Mouse (Mus musculus): Measurements from ENCODE around the gene Tsc2. TPM values are rescaled to one million over a fixed set of nuclear protein-coding genes. Genes with fewer than 3 reads are reported as not detected.

Gene Tsc2
- polyA plus RNA-seq, 1 experiment from 2014 or later = 71.0 TPM

DNA sequence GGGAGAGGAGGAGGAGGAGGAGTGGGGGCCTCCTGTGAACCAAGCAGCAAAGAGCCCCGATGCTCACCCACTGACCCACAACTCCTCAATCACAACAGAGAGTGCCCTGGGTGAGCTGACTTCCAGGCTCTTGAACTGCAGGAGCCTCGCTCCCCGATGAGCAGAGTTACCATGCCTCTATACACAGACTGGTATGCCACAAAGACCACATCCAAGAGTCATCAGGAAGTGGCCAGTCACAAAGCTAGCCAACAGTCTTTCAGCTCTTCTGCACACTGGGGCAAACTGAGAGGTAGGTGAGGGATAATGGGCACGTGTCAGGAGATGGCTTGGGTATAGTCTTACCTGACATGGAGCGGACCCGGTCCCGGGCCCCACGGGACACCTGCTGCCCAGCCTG lies 28.5 kb downstream of the Tsc2 start:
- Histone ChIP-seq H3K36me3 (peaks cover 99% of the 10 kb centered on the region), H3K27ac (no peak overlapping the region), H3K27me3 (no peaks in the 10 kb centered on the region), H3K9ac (no peak overlapping the region), H3K9me3 (replicated peaks) (no peaks in the 10 kb centered on the region), H3K4me3 (replicated peaks) (no peak overlapping the region), H3K4me2 (no peak overlapping the region), H3K4me1 (no peaks in the 10 kb centered on the region)
- WGBS = 89% methylated on average over 8 of the region's 8 CpGs
- ATAC-seq (replicated peaks; ENCODE audit: low FRiP score) = no peak

DNA sequence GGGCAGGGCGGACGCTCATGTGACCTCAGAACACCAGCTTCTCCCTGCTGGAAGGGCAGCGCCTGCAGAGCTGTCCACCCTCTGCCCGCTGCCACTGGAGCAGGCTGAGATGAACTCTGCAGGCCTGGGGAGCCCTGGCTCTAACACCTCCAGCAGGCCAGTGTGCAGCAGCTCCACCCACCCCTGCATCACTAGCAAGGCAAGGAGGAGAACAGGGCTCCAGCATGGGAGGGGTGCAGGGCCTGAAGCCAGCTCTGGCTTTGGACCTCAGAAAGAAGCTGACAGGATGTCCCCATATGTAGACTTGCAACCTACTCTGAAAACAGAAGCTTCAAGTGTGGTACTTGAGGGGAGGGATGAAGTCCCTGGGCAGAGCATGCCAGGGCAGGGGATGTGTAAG lies 31.9 kb downstream of the Tsc2 start:
- Histone ChIP-seq H3K27ac (no peak overlapping the region), H3K36me3 (peaks cover 99% of the 10 kb centered on the region), H3K27me3 (no peaks in the 10 kb centered on the region), H3K4me3 (replicated peaks) (no peak overlapping the region), H3K9me3 (replicated peaks) (no peaks in the 10 kb centered on the region), H3K4me1 (no peaks in the 10 kb centered on the region), H3K9ac (no peak overlapping the region), H3K4me2 (no peak overlapping the region)
- 94% methylated on average over 4 of the region's 4 CpGs for WGBS
- ATAC-seq (replicated peaks; ENCODE audit: low FRiP score) = no peak

DNA sequence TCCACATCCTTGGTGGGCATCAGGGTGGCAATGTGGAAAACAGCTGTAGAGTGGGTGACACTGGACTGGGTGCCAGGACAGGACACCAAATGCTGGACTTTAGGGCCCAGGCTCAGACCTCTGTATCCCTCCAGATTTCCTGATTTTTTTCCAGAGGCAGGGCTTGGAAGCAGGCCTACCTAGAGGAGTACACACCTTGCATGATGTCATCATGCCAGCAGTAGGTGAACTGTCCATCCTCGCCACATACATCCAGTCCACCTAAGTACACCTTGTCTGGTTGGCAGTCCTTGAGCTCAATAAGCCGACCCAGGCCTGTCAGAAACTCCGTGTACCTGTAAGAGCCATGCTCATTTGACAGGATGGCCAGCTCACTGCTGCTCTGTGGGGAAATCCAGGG lies 34.4 kb downstream of the Tsc2 start:
- Histone ChIP-seq H3K27me3 (no peaks in the 10 kb centered on the region), H3K27ac (no peak overlapping the region), H3K9me3 (replicated peaks) (no peaks in the 10 kb centered on the region), H3K4me1 (no peaks in the 10 kb centered on the region), H3K4me3 (replicated peaks) (no peak overlapping the region), H3K4me2 (no peak overlapping the region), H3K36me3 (peaks cover 100% of the 10 kb centered on the region), H3K9ac (no peak overlapping the region)
- no peak for ATAC-seq (replicated peaks; ENCODE audit: low FRiP score)
- 91% methylated on average over 3 of the region's 3 CpGs for WGBS

DNA sequence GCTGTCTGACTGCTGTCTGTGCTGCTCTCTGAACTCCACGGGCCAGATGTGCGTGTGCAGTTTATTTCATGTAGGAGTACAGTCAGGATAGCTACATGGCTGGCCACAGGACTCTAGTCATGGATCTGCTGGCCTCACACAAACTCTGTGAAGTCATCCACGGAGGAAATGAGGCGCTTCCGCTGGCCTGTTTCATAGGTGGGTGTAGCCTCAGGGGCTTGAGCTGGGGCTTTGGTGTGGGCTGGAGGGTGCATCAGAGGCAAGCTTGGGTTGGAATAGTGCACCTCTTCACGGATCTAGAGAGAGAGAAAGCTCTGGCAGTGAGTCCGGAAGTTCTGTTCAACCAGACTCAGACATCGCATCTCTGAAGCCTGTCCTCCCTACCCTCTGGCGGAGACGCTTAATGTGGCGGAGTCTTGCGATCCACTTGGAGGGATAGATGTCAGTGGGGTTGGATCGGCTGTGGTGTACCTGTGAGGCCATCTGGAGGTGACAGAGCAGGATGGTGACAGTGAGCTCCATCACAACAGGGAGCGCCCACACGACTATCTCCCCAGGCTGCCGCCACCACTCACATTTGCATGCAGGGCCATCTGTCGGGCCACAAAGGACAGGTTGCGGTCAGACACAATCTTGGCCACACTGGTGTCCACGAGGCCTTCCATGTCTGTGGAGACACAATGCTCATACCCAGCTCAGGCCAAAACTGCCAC lies 35.8 kb downstream of the Tsc2 start:
- H3K4me3 ChIP-seq (replicated peaks) = no peak overlapping the region
- 85% methylated on average over 19 of the region's 19 CpGs for WGBS
- H3K9ac ChIP-seq = no peak overlapping the region
- H3K9me3 ChIP-seq (replicated peaks) = no peaks in the 10 kb centered on the region
- no peak overlapping the region for H3K4me2 ChIP-seq
- H3K27ac ChIP-seq = no peak overlapping the region
- H3K4me1 ChIP-seq = no peaks in the 10 kb centered on the region
- H3K36me3 ChIP-seq = peaks cover 100% of the 10 kb centered on the region
- no peak for ATAC-seq (replicated peaks; ENCODE audit: low FRiP score)
- no peaks in the 10 kb centered on the region for H3K27me3 ChIP-seq

DNA sequence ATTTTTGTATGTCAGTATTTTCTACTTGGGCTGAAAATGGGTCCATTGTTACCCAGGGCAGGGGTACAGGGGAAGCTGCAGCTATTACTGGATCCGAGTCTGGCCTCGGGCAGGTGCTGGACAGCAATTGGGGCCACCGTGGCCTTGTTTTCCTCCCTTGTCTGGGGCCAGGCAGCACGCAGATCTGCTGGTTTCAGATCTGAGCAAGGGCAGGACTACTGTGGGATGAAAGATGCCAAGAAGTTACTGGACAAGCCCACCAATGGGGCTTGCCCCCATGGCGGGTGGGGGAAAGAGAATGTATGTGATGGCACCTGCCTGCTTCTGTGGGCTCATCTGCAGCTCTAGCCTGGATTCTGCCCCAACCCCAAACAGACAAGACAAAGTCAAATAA lies 36.4 kb downstream of the Tsc2 start:
- Histone ChIP-seq H3K9me3 (replicated peaks) (no peaks in the 10 kb centered on the region), H3K9ac (no peak overlapping the region), H3K4me3 (replicated peaks) (no peak overlapping the region), H3K27me3 (no peaks in the 10 kb centered on the region), H3K27ac (no peak overlapping the region), H3K4me1 (no peaks in the 10 kb centered on the region), H3K36me3 (peaks cover 100% of the 10 kb centered on the region), H3K4me2 (no peak overlapping the region)
- WGBS = 77% methylated on average over 5 of the region's 5 CpGs
- no peak for ATAC-seq (replicated peaks; ENCODE audit: low FRiP score)

DNA sequence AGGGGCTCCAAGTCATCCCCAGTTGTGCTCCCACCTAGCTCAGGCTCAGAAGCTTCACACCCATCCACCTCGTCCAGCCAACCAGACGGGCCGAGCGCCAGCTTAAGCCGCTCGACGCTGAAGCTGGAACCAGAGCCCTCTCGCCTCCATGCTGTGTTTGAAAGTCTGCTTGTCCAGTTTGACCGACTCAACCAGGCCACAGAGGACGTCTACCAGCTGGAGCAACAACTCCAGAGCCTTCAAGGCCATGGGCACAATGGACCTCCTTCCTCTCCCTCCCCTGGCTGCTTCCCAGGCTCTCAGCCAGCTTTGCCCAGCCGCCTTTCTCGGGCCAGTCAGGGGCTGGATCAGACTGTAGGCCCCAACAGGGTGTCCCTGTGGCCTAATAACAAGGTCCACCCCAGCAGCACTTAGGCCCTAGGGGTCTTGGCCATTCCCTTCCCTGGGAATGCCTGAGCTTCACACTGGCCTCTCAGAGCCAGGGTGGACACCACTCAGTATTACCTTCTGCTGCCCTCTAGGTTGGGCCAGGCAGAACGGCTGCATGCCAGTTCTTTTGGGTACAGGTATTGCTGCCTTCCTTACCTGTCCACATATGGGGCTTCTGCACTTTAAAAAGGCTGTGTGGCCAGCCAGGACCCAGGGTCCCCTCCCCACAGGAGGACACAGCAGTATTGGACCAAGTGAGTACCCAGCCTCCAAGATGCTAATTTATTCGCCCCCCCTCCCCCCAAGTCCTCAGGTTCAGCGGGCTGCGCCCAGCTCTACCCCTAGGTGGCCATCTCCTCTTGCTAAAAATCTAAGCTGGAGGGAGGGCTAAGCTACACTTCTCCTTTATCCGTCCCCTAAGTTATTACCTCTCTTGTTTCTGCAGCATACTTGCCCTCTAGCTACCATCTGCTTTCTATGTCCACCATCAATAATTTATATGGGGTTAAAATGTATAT lies 37.0 kb downstream of the Tsc2 start:
- Histone ChIP-seq H3K36me3 (peaks cover 100% of the 10 kb centered on the region), H3K27ac (no peak overlapping the region), H3K4me3 (replicated peaks) (no peak overlapping the region), H3K9ac (no peak overlapping the region), H3K4me2 (no peak overlapping the region), H3K4me1 (no peaks in the 10 kb centered on the region), H3K27me3 (no peaks in the 10 kb centered on the region), H3K9me3 (replicated peaks) (no peaks in the 10 kb centered on the region)
- 74% methylated on average over 17 of the region's 17 CpGs for WGBS
- ATAC-seq (replicated peaks; ENCODE audit: low FRiP score) = no peak

DNA sequence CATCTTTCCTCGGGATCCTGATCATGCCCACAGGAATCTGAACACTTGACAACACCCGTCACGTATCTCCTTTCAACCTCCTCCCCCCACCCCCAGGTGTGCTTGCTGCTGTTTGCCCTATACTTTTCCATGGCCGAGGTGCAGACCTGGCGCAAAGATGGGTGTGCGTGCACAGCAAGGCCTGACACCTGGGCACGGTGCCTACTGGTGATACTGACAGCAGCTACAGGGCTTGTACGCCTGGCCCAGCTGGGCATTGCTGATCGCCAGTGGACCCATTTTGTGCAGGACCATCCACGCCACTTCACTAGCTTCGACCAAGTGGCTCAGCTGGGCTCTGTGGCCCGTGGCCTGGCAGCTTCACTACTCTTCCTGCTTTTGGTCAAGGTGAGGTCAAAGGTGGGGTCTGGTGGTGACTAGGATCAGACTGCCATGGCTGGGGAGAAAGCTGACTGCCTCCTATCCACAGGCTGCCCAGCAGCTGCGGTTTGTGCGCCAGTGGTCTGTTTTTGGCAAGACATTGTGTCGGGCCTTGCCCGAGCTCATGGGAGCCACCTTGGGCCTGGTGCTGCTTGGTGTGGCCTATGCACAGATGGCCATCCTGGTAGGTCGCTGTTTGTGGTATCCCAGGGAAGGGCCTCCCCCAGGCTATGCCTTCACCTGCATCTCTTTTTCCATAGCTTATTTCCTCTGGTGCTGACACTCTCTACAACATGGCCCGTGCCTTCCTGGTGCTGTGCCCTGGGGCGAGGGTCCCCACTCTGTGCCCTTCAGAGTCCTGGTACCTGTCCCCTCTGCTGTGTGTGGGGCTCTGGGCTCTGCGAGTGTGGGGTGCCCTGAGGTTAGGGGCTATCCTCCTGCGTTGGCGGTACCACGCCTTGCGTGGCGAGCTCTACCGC lies 38.2 kb downstream of the Tsc2 start:
- no peak for ATAC-seq (replicated peaks; ENCODE audit: low FRiP score)
- 91% methylated on average over 26 of the region's 26 CpGs for WGBS
- Histone ChIP-seq H3K36me3 (peaks cover 98% of the 10 kb centered on the region), H3K9me3 (replicated peaks) (no peaks in the 10 kb centered on the region), H3K27ac (no peak overlapping the region), H3K4me2 (no peak overlapping the region), H3K4me3 (replicated peaks) (no peak overlapping the region), H3K4me1 (no peaks in the 10 kb centered on the region), H3K27me3 (no peaks in the 10 kb centered on the region), H3K9ac (no peak overlapping the region)

DNA sequence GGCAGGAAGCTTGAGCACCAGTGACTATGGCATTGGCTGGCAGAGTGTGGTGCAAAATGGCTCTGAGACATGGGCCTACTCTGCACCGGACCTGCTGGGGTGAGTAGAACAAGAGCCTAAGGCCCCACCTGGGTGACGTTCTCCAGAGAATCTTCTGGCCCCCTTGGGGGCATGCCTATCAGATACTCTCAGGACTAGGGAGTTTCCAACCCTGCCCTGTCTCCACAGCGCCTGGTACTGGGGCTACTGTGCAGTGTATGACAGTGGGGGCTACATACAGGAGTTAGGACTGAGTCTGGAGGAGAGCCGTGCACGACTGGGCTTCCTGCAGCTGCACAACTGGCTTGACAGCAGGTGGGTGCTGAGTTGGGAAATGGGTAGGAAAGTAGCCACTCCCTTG lies 39.2 kb downstream of the Tsc2 start:
- no peak for ATAC-seq (replicated peaks; ENCODE audit: low FRiP score)
- WGBS = 90% methylated on average over 5 of the region's 5 CpGs
- no peaks in the 10 kb centered on the region for H3K27me3 ChIP-seq
- no peaks in the 10 kb centered on the region for H3K9me3 ChIP-seq (replicated peaks)
- no peak overlapping the region for H3K4me3 ChIP-seq (replicated peaks)
- no peak overlapping the region for H3K4me2 ChIP-seq
- H3K9ac ChIP-seq = no peak overlapping the region
- H3K36me3 ChIP-seq = peaks cover 93% of the 10 kb centered on the region
- no peak overlapping the region for H3K27ac ChIP-seq
- no peaks in the 10 kb centered on the region for H3K4me1 ChIP-seq

DNA sequence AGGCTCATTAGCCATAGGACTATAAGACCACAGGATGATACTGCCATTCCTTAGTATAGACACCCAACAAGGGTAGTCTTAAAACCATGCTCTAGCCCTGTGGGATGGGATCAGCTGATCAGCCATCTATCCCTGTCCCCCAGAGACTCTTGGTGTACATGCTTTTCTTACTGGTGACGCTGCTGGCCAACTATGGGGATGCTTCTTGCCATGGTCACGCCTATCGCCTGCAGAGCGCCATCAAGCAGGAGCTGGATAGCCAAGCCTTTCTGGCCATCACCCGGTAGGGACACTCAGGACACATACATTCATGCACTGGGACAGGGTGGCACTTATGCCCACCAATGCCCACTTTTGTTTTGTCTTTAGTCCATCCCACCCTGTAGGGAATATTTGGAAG lies 40.7 kb downstream of the Tsc2 start:
- Histone ChIP-seq H3K4me2 (no peak overlapping the region), H3K9ac (no peak overlapping the region), H3K27ac (no peak overlapping the region), H3K4me1 (no peaks in the 10 kb centered on the region), H3K36me3 (peaks cover 91% of the 10 kb centered on the region), H3K9me3 (replicated peaks) (no peaks in the 10 kb centered on the region), H3K27me3 (no peaks in the 10 kb centered on the region), H3K4me3 (replicated peaks) (no peak overlapping the region)
- ATAC-seq (replicated peaks; ENCODE audit: low FRiP score) = no peak
- 96% methylated on average over 5 of the region's 5 CpGs for WGBS

DNA sequence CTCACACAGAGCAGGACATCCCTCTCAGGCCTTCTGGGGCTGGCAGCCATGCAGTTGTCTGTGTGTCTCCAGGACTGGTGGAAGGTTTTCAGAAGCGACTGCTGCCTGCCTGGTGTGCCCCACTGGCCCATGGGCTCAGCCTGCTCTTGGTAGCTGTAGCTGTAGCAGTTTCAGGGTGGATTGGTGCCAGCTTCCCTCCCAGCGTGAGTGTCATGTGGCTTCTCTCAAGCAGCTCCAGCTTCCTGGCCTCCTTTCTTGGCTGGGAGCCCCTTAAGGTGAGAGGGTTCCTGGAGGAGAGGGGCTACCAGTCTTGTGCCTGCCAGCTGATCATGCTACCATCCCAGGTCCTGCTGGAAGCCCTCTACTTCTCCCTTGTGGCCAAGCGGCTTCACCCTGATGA lies 41.5 kb downstream of the Tsc2 start:
- ATAC-seq (replicated peaks; ENCODE audit: low FRiP score) = no peak
- Histone ChIP-seq H3K9me3 (replicated peaks) (no peaks in the 10 kb centered on the region), H3K4me1 (no peaks in the 10 kb centered on the region), H3K4me2 (no peak overlapping the region), H3K27ac (no peak overlapping the region), H3K36me3 (peaks cover 91% of the 10 kb centered on the region), H3K27me3 (no peaks in the 10 kb centered on the region), H3K4me3 (replicated peaks) (no peak overlapping the region), H3K9ac (no peak overlapping the region)
- WGBS = 91% methylated on average over 3 of the region's 3 CpGs

DNA sequence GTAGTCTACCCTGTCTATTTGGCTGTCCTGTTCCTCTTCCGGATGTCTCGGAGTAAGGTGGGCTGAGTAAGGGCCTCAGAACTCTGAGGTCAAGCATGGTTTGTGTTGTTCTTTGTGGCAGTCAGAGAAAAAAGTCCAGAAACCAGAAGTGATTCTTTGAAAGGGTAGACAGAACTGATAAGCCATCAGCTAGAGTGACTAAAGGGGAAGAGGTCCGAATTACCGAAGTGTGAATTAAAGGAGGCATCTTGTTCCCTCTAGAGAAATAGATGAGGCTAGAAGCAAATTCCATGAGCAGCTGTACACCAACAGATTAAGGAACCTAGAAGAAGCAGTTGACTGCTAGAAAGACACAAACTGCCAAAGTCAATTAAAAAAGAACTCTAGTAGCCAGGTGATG lies 45.9 kb downstream of the Tsc2 start:
- Histone ChIP-seq H3K9me3 (replicated peaks) (no peaks in the 10 kb centered on the region), H3K4me3 (replicated peaks) (no peak overlapping the region), H3K4me1 (no peaks in the 10 kb centered on the region), H3K27me3 (no peaks in the 10 kb centered on the region), H3K27ac (no peak overlapping the region), H3K4me2 (no peak overlapping the region), H3K36me3 (peaks cover 88% of the 10 kb centered on the region), H3K9ac (no peak overlapping the region)
- WGBS = 98% methylated on average over 4 of the region's 4 CpGs
- ATAC-seq (replicated peaks; ENCODE audit: low FRiP score) = no peak

DNA sequence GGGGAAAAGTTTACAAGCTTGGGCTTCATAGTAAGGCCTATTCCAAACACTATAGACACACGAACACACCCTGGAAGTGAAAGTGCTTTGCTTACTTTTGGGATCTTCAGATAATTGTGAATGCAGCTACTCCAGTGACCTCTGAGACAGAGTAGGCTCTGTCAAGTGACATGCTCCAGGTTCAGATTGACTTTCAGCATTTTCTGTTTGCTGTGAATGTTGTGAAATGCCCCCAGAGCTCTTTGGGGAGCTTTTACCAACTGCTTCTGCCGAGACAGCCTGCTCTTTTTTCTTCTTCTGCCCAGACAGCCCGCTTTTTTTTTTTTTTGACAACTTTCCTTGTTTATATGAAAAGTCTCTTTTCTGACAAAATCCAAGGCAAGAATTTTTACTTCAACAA lies 47.9 kb downstream of the Tsc2 start:
- Histone ChIP-seq H3K4me2 (no peak overlapping the region), H3K36me3 (peaks cover 90% of the 10 kb centered on the region), H3K4me3 (replicated peaks) (no peak overlapping the region), H3K9me3 (replicated peaks) (no peaks in the 10 kb centered on the region), H3K27ac (no peak overlapping the region), H3K4me1 (no peaks in the 10 kb centered on the region), H3K27me3 (no peaks in the 10 kb centered on the region), H3K9ac (no peak overlapping the region)
- 88% methylated on average over 3 of the region's 3 CpGs for WGBS
- ATAC-seq (replicated peaks; ENCODE audit: low FRiP score) = no peak

Measured in kidney, embryonic 15.5 days (tissue).